Mouse (Mus musculus): ENCODE measurements around the gene Chrng.

Gene Chrng

GRCm38 (mm10) chr1:87198119-87199065 is 6.1 kb upstream of the Chrng start:
- no peak for DNase-seq (ENCODE audit: low spot score in 2 of 2)

GRCm38 (mm10) chr1:87200811-87201210 is 3.6 kb upstream of the Chrng start:
- no peak for DNase-seq (ENCODE audit: low spot score in 2 of 2)

- no peak for DNase-seq (ENCODE audit: low spot score in 2 of 2)
Measured at GRCm38 (mm10) chr1:87201848-87202247, 2.6 kb upstream of the Chrng start.

DNA sequence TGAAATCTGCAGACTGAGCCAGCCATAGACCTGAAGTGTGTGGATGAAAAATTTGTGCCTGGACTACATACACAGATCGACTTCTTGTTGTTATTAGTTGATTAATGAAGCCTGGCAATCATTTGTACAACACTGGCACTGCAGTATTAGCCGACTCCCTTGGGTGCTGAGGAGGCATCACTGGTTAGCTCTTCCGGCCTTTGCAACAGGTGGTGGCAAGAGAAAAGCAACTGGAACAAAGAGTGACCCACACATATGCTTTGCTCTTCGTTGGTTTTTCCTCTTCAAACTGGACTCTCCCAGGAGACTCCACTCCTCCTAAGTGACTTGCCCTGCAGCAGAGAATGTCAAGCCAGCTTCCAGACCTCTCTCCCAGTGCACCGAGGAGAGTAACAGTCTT is 678 bp upstream of the Chrng start:
- DNase-seq (ENCODE audit: low spot score in 2 of 2) = no peak

DNA sequence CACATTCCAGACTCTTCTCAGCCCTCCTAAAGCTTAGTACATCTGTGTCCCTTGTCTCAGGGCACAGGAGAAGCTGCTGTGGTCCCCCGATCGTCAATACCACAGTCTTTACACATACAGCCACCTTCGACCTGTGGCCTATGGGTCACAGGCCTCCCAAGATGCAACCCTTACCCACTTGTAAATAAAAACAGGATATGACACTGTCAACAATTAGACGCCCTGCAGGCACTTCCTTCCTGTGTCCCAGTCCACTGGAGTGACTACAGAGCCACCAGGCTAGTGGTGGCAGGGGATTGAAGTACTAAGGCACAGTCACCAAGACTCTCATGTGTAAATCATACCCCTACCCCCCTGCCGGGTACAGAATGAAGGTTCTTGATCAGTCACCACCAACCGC is 581 bp downstream of the Chrng start:
- no peak for DNase-seq (ENCODE audit: low spot score in 2 of 2)

DNA sequence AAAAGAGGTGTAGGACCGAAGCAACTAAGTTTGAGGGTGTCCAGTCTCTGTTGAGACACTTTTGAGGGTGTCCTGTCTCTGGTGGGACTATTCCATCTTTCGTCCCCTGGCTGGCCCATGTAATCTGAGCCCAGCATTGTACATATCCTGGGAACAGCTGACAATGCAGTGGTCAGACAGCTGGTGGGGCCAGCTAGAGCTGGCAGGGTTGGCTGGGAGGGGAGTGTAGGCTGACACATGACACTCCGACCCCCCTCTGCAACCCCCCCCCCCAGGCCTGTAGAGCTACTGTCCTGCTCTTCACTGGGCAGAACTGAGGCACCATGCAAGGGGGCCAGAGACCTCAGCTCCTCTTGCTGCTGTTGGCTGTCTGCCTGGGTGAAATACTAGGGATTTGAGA is 1.0 kb downstream of the Chrng start:
- no peak for DNase-seq (ENCODE audit: low spot score in 2 of 2)

DNA sequence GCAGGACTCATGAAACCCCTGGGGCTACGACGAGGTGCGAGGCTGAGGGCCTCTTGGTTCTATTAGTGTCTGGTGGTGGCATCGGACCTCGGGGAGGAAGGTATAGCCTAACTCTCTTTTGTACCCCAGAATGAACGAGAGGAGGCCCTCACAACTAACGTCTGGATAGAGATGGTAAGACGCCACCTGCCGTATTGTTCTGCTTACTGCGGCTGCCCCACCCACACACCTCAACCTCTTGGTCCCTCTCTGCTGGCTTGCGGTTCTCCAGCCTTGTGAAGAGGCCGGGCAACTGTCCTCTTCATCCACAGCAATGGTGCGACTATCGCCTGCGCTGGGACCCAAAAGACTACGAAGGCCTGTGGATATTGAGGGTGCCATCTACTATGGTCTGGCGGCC is 1.9 kb downstream of the Chrng start:
- no peak for DNase-seq (ENCODE audit: low spot score in 2 of 2)

GRCm38 (mm10) chr1:87211431-87211830 is 7.0 kb downstream of the Chrng start:
- DNase-seq (ENCODE audit: low spot score in 2 of 2) = no peak

- DNase-seq (ENCODE audit: low spot score in 2 of 2) = peak; percentile 88 to 90
Measured at GRCm38 (mm10) chr1:87213735-87214704, 9.6 kb downstream of the Chrng start, which contains the start of gene Eif4e2. Gene Eif4e2 (plus strand): TSS chr1:87213914.

DNA sequence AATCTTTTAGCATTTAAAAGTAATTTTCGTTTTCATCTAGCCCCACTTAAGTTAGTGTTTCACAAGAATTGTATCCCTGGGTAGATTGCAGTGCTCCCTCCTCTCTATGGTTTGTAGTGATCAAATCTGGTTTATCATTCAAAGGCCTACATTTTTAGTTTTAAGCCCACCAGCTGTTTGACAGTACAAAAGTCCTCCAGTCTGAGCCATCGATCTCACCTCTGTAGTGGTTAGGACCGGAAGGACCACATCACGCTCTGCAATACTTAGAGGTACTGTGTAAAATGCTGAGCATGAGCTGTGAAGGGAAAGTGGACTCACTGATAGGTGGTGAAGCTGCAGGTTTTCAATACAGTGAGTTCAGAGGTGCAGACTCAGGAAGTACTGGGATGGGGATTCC is 10.3 kb downstream of the Chrng start:
- DNase-seq (ENCODE audit: low spot score in 2 of 2) = no peak

DNA sequence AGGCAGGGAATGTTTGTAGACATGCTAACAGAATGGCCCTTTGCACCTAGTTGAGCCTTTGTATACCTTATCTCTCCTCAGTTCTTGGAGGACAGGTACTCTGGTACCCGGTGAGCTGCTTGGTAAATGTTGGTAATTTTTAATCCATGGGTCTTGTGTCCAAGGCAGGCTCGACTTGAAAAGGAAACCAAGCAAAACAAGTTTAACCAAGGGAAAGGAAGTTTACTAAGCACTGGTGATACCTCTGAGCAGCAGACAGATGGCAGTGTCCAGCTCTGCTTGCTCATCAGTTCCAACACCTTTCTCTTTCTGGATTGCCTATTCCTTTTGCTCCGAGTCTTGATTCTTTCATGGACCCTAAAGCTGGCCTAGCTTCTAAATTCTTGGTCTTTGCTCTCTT is 13.5 kb downstream of the Chrng start:
- DNase-seq (ENCODE audit: low spot score in 2 of 2) = no peak

GRCm38 (mm10) chr1:87225739-87226138 is 21.3 kb downstream of the Chrng start:
- no peak for DNase-seq (ENCODE audit: low spot score in 2 of 2)

DNA sequence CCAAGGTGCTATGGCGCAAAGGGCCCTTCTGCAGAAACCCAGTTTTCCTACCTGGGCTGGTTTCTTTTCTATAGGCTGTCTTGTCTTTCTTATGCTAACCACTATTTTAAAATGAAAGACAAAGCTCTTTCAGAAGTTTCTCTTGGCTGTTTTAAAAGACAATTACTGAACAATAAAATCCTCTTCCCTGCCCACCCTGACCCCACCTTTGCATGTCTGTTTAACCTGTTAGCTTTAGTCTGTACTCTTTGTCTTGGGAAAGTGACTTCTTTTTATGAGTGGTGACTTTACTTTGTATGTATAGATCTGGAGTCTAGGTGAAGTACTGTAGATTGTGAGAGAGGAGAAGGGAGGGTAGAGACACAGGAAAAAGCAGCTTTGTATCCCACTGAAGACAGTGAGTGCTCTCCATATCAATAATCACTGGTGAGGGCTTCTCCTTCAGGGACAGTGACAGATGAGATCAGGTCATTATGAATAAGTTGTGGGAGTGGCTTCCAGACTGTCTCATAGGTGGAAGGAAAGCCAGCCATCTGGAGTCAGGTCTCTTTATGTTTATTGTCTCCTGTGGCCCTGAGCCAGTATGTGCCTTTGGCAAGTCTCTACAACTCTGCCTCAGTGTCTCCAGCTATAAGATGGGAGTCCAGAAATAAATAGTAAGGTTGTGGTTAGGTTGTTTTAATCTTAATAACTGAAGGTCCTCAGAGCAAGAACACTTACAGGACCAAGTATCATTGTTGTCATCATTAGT is 22.1 kb downstream of the Chrng start:
- no peak for DNase-seq (ENCODE audit: low spot score in 2 of 2)

DNA sequence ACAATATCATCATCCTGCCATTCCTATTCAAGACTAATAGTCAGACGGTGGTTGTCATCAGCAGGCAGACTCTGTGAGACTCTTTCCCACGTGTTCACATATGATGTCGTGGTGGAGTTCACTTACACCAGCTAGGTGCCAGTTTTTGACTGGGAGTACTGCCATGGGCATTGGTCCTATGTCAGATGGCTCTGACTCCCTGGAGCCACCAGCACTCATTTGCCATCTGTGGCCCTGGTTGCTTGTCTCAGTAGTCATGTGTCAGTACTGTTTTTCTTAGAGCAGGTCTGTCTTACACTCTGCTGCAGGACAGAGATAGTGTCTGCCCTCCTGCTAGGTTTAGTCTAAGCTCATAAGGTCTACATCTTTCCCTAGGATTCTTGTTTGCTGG is 22.7 kb downstream of the Chrng start:
- no peak for DNase-seq (ENCODE audit: low spot score in 2 of 2)

DNA sequence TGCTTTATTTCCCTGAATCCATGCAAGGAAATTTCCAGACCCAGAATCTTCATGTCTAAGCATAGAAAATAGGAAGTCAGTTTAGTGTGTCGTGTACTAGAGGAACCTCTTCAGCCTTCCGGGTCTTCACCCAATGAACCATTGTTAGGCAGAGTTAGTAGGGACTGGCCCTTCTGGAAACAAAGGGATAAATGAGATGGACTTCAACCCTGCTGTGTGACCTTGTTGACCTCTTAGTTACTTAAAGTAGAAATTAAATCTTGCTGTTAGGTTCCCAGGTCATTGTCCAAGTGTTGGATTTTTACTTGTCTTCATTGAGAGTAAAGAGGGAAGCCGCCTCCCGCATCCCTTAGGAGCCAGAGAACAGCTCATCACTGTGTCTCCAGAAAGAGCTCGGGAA is 26.1 kb downstream of the Chrng start:
- DNase-seq (ENCODE audit: low spot score in 2 of 2) = no peak

- no peak for DNase-seq (ENCODE audit: low spot score in 2 of 2)
Measured at GRCm38 (mm10) chr1:87232197-87232596, 27.7 kb downstream of the Chrng start.

- no peak for DNase-seq (ENCODE audit: low spot score in 2 of 2)
Measured at GRCm38 (mm10) chr1:87239056-87239455, 34.6 kb downstream of the Chrng start.

DNA sequence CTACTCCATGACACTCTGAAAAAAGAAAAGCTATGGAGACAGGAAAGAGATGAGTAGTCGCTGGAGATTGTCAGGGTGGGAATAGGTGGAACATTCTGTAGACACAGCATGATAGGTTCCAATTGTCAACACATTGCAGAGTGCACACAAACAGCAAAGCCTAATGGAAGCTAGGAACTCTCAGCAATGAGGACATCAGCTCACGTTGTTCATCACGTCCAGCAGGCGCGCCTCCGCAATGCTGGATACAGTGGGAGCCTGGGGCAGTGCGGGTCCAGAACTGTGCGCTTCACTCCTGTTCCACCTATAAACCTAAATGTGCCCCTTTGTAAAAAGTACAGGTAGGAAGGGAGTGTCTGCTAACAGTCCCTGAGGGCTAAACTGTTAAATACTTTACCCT is 38.6 kb downstream of the Chrng start:
- DNase-seq (ENCODE audit: low spot score in 2 of 2) = no peak

GRCm38 (mm10) chr1:87245430-87245829 is 41.0 kb downstream of the Chrng start:
- DNase-seq (ENCODE audit: low spot score in 2 of 2) = no peak

GRCm38 (mm10) chr1:87245929-87246815 is 41.7 kb downstream of the Chrng start:
- DNase-seq (ENCODE audit: low spot score in 2 of 2) = peak; percentile 54 to 76

Measured in frontal cortex, postnatal 14 days (tissue).